Mouse (Mus musculus): ENCODE measurements at regions not wholly inside any gene's neighbourhood (a gene's known extent, or its start where the extent isn't known, plus 50 kb on each side); places are given as distances from the start of the nearest gene placed in this dataset.

- no peaks in the 10 kb centered on the region for H3K36me3 ChIP-seq (ENCODE audit: control insufficient read depth, insufficient read depth)
- TF ChIP-seq SRF (IDR thresholded peaks at IDR 0.05; ENCODE audit: control insufficient read depth, insufficient read length, low read depth) (no peak), REST (IDR thresholded peaks at IDR 0.05; ENCODE audit: insufficient read depth, insufficient read length) (no peak), E2F4 (IDR thresholded peaks at IDR 0.05; ENCODE audit: insufficient read depth) (no peak), MYOD1 (IDR thresholded peaks at IDR 0.05; ENCODE audit: control insufficient read depth in 1 of 3, insufficient read length in 2 of 3, low read depth in 2 of 3) (no peak), TCF12 (IDR thresholded peaks at IDR 0.05; ENCODE audit: insufficient read depth, poor library complexity, severe bottlenecking) (no peak), MAX (IDR thresholded peaks at IDR 0.05; ENCODE audit: low read depth) (no peak), TCF3 (IDR thresholded peaks at IDR 0.05; ENCODE audit: insufficient read length, low read depth) (no peak), POLR2AphosphoS2 (IDR thresholded peaks at IDR 0.05; ENCODE audit: insufficient read length, low read depth) (no peak), USF1 (IDR thresholded peaks at IDR 0.05; ENCODE audit: low read depth) (no peak), MYOG (IDR thresholded peaks at IDR 0.05; ENCODE audit: control insufficient read depth in 1 of 3, insufficient read depth in 1 of 3, insufficient read length in 2 of 3, low read depth in 2 of 3) (no peak), CEBPB (IDR thresholded peaks at IDR 0.05; ENCODE audit: insufficient read depth, poor library complexity, severe bottlenecking) (no peak), POLR2A (IDR thresholded peaks at IDR 0.05; ENCODE audit: insufficient read length, low read depth) (no peak)
- H3ac ChIP-seq (ENCODE audit: control insufficient read depth, insufficient read length), result no peak overlapping the region
Observed at GRCm38 (mm10) chr11:63376991-63377390, 248.2 kb downstream of the Pmp22 start.

DNA sequence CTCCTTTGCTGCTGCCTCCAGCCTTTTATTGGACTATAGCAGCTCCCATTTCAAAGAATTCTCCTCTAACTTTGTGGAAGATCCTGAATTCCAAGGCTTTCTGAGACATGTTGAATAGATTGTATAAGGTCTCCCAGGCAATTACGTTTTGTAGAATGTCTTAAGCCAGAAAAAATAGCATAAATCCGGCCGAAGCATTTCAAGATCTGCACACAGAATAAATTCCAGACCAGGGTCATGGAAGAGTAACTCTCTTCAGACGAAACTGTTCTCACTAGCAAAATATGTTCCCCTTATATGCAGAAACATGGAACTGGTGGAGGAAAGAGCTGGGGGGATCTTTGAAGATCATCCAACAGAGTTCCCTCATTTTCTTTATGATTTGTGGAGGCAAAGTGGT lies 259.5 kb downstream of the Pmp22 start:
- Histone ChIP-seq H3K4me3 (no peak overlapping the region), H3K27me3 (ENCODE audit: control insufficient read depth, insufficient read depth, insufficient read length) (peaks cover 11% of the 10 kb centered on the region), H3K4me2 (ENCODE audit: low read depth) (no peak overlapping the region), H3K36me3 (ENCODE audit: control insufficient read depth, insufficient read depth) (no peaks in the 10 kb centered on the region), H3K79me2 (ENCODE audit: control insufficient read depth, insufficient read depth) (no peaks in the 10 kb centered on the region), H3ac (ENCODE audit: control insufficient read depth, insufficient read length) (no peak overlapping the region)
- no peak for TF ChIP-seq POLR2AphosphoS2 (IDR thresholded peaks at IDR 0.05; ENCODE audit: insufficient read length, low read depth)
- TF ChIP-seq MYOG (IDR thresholded peaks at IDR 0.05; ENCODE audit: control insufficient read depth in 1 of 3, insufficient read depth in 1 of 3, insufficient read length in 2 of 3, low read depth in 2 of 3), result no peak
- no peak for TF ChIP-seq USF1 (IDR thresholded peaks at IDR 0.05; ENCODE audit: low read depth)
- no peak for TF ChIP-seq SRF (IDR thresholded peaks at IDR 0.05; ENCODE audit: control insufficient read depth, insufficient read length, low read depth)
- TF ChIP-seq E2F4 (IDR thresholded peaks at IDR 0.05; ENCODE audit: insufficient read depth), result no peak
- no peak for TF ChIP-seq TCF12 (IDR thresholded peaks at IDR 0.05; ENCODE audit: insufficient read depth, poor library complexity, severe bottlenecking)
- TF ChIP-seq POLR2A (IDR thresholded peaks at IDR 0.05; ENCODE audit: insufficient read length, low read depth), result no peak
- no peak for TF ChIP-seq CEBPB (IDR thresholded peaks at IDR 0.05; ENCODE audit: insufficient read depth, poor library complexity, severe bottlenecking)
- TF ChIP-seq MYOD1 (IDR thresholded peaks at IDR 0.05; ENCODE audit: control insufficient read depth in 1 of 3, insufficient read length in 2 of 3, low read depth in 2 of 3), result no peak
- TF ChIP-seq MAX (IDR thresholded peaks at IDR 0.05; ENCODE audit: low read depth), result no peak
- no peak for TF ChIP-seq REST (IDR thresholded peaks at IDR 0.05; ENCODE audit: insufficient read depth, insufficient read length)

More at GRCm38 (mm10) chr11:63376991-63377390, 248.2 kb downstream of the Pmp22 start:
- Histone ChIP-seq H3K4me2 (ENCODE audit: low read depth) (no peak overlapping the region), H3K27me3 (ENCODE audit: control insufficient read depth, insufficient read depth, insufficient read length) (no peaks in the 10 kb centered on the region), H3K4me3 (no peak overlapping the region), H3K79me2 (ENCODE audit: control insufficient read depth, insufficient read depth) (no peaks in the 10 kb centered on the region)

- H3K4me2 ChIP-seq (ENCODE audit: low read depth), result no peak overlapping the region
- no peak for TF ChIP-seq POLR2AphosphoS2 (IDR thresholded peaks at IDR 0.05; ENCODE audit: insufficient read length, low read depth)
- TF ChIP-seq MYOG (IDR thresholded peaks at IDR 0.05; ENCODE audit: control insufficient read depth in 1 of 3, insufficient read depth in 1 of 3, insufficient read length in 2 of 3, low read depth in 2 of 3), result no peak
- no peak for TF ChIP-seq USF1 (IDR thresholded peaks at IDR 0.05; ENCODE audit: low read depth)
- no peak for TF ChIP-seq TCF3 (IDR thresholded peaks at IDR 0.05; ENCODE audit: insufficient read length, low read depth)
- no peak for TF ChIP-seq REST (IDR thresholded peaks at IDR 0.05; ENCODE audit: insufficient read depth, insufficient read length)
- TF ChIP-seq MYOD1 (IDR thresholded peaks at IDR 0.05; ENCODE audit: control insufficient read depth in 1 of 3, insufficient read length in 2 of 3, low read depth in 2 of 3), result no peak
- TF ChIP-seq SRF (IDR thresholded peaks at IDR 0.05; ENCODE audit: control insufficient read depth, insufficient read length, low read depth), result no peak
- TF ChIP-seq MAX (IDR thresholded peaks at IDR 0.05; ENCODE audit: low read depth), result no peak
- H3K79me2 ChIP-seq (ENCODE audit: control insufficient read depth, insufficient read depth), result no peaks in the 10 kb centered on the region
- peaks cover 2% of the 10 kb centered on the region for H3K27me3 ChIP-seq (ENCODE audit: control insufficient read depth, insufficient read depth, insufficient read length)
- H3K4me3 ChIP-seq, result no peak overlapping the region
- H3ac ChIP-seq (ENCODE audit: control insufficient read depth, insufficient read length), result no peak overlapping the region
- H3K36me3 ChIP-seq (ENCODE audit: control insufficient read depth, insufficient read depth), result no peaks in the 10 kb centered on the region
Observed at GRCm38 (mm10) chr11:63391478-63391877, 262.7 kb downstream of the Pmp22 start.

- Histone ChIP-seq H3ac (ENCODE audit: control insufficient read depth, insufficient read length) (no peak overlapping the region), H3K4me3 (no peak overlapping the region), H3K79me2 (ENCODE audit: control insufficient read depth, insufficient read depth) (no peaks in the 10 kb centered on the region), H3K4me2 (ENCODE audit: low read depth) (no peak overlapping the region), H3K36me3 (ENCODE audit: control insufficient read depth, insufficient read depth) (no peaks in the 10 kb centered on the region), H3K27me3 (ENCODE audit: control insufficient read depth, insufficient read depth, insufficient read length) (no peaks in the 10 kb centered on the region)
- TF ChIP-seq MYOD1 (IDR thresholded peaks at IDR 0.05; ENCODE audit: control insufficient read depth in 1 of 3, insufficient read length in 2 of 3, low read depth in 2 of 3) (no peak), TCF3 (IDR thresholded peaks at IDR 0.05; ENCODE audit: insufficient read length, low read depth) (no peak), E2F4 (IDR thresholded peaks at IDR 0.05; ENCODE audit: insufficient read depth) (no peak), POLR2AphosphoS2 (IDR thresholded peaks at IDR 0.05; ENCODE audit: insufficient read length, low read depth) (no peak), POLR2A (IDR thresholded peaks at IDR 0.05; ENCODE audit: insufficient read length, low read depth) (no peak)
Observed at GRCm38 (mm10) chr11:63392378-63392777, 263.6 kb downstream of the Pmp22 start.

- H3K4me2 ChIP-seq (ENCODE audit: low read depth), result no peak overlapping the region
- H3K4me3 ChIP-seq, result no peak overlapping the region
- H3K36me3 ChIP-seq (ENCODE audit: control insufficient read depth, insufficient read depth), result no peaks in the 10 kb centered on the region
- TF ChIP-seq REST (IDR thresholded peaks at IDR 0.05; ENCODE audit: insufficient read depth, insufficient read length) (no peak), MYOD1 (IDR thresholded peaks at IDR 0.05; ENCODE audit: control insufficient read depth in 1 of 3, insufficient read length in 2 of 3, low read depth in 2 of 3) (no peak), MYOG (IDR thresholded peaks at IDR 0.05; ENCODE audit: control insufficient read depth in 1 of 3, insufficient read depth in 1 of 3, insufficient read length in 2 of 3, low read depth in 2 of 3) (no peak), MAX (IDR thresholded peaks at IDR 0.05; ENCODE audit: low read depth) (no peak), USF1 (IDR thresholded peaks at IDR 0.05; ENCODE audit: low read depth) (no peak), TCF3 (IDR thresholded peaks at IDR 0.05; ENCODE audit: insufficient read length, low read depth) (no peak), TCF12 (IDR thresholded peaks at IDR 0.05; ENCODE audit: insufficient read depth, poor library complexity, severe bottlenecking) (no peak), E2F4 (IDR thresholded peaks at IDR 0.05; ENCODE audit: insufficient read depth) (no peak), POLR2AphosphoS2 (IDR thresholded peaks at IDR 0.05; ENCODE audit: insufficient read length, low read depth) (no peak), POLR2A (IDR thresholded peaks at IDR 0.05; ENCODE audit: insufficient read length, low read depth) (no peak), SRF (IDR thresholded peaks at IDR 0.05; ENCODE audit: control insufficient read depth, insufficient read length, low read depth) (no peak), CEBPB (IDR thresholded peaks at IDR 0.05; ENCODE audit: insufficient read depth, poor library complexity, severe bottlenecking) (no peak)
- H3K27me3 ChIP-seq (ENCODE audit: control insufficient read depth, insufficient read depth, insufficient read length), result no peaks in the 10 kb centered on the region
- no peak overlapping the region for H3ac ChIP-seq (ENCODE audit: control insufficient read depth, insufficient read length)
- no peaks in the 10 kb centered on the region for H3K79me2 ChIP-seq (ENCODE audit: control insufficient read depth, insufficient read depth)
Observed at GRCm38 (mm10) chr11:63394201-63394600, 265.4 kb downstream of the Pmp22 start.

Data from myocyte (in vitro differentiated cells).